Mouse (Mus musculus): ENCODE measurements at regions not wholly inside any gene's neighbourhood (a gene's known extent, or its start where the extent isn't known, plus 50 kb on each side); places are given as distances from the start of the nearest gene placed in this dataset.

DNA sequence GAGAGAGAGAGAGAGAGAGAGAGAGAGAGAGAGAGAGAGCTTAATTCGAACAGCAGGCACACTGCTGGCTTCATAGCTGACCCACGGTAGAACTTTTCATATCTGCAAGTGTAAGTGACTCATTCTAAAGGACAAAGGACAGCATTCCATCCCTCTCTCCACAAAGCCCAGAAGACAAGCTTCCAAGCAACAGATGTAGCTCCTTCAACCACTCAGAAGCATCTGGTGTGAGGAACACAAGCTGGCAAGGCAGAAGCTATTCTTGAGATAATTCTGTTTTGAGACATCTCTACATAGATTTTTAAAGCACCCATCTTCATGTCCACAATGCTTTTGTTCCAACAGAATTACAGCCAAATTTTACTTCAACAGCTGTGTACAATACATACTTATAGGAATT, 294.2 kb upstream of the Gria1 start:
- Histone ChIP-seq H3K27me3 (ENCODE audit: control insufficient read depth, insufficient read depth, low read depth, low read length) (no peaks in the 10 kb centered on the region), H3K9me3 (replicated peaks; ENCODE audit: control insufficient read depth, low read length, poor library complexity, severe bottlenecking) (0 out of 2 replicates have a peak, but pooled peaks cover 3% of the 10 kb centered on the region), H3K4me2 (ENCODE audit: low read length) (no peak overlapping the region), H3K36me3 (ENCODE audit: control insufficient read depth, insufficient read depth, low read length) (no peaks in the 10 kb centered on the region), H3K27ac (ENCODE audit: low read length) (no peak overlapping the region), H3K4me1 (ENCODE audit: control insufficient read depth, insufficient read depth, low read length) (no peaks in the 10 kb centered on the region), H3K4me3 (ENCODE audit: low read depth, low read length) (no peak overlapping the region), H3K9ac (ENCODE audit: low read depth, low read length) (no peak overlapping the region)
- WGBS: 93% methylated on average over 2 of the region's 2 CpGs
- no peak for ATAC-seq

GRCm38 (mm10) chr11:56725141-56725540, 286.0 kb upstream of the Gria1 start:
- Histone ChIP-seq H3K9me3 (replicated peaks; ENCODE audit: control insufficient read depth, low read length, poor library complexity, severe bottlenecking) (no peaks in the 10 kb centered on the region), H3K4me2 (ENCODE audit: low read length) (no peak overlapping the region), H3K4me3 (ENCODE audit: low read depth, low read length) (no peak overlapping the region), H3K4me1 (ENCODE audit: control insufficient read depth, insufficient read depth, low read length) (no peaks in the 10 kb centered on the region), H3K27ac (ENCODE audit: low read length) (no peak overlapping the region), H3K27me3 (ENCODE audit: control insufficient read depth, insufficient read depth, low read depth, low read length) (no peaks in the 10 kb centered on the region), H3K9ac (ENCODE audit: low read depth, low read length) (no peak overlapping the region), H3K36me3 (ENCODE audit: control insufficient read depth, insufficient read depth, low read length) (no peaks in the 10 kb centered on the region)
- 52% methylated on average over 3 of the region's 3 CpGs for WGBS
- no peak for ATAC-seq

DNA sequence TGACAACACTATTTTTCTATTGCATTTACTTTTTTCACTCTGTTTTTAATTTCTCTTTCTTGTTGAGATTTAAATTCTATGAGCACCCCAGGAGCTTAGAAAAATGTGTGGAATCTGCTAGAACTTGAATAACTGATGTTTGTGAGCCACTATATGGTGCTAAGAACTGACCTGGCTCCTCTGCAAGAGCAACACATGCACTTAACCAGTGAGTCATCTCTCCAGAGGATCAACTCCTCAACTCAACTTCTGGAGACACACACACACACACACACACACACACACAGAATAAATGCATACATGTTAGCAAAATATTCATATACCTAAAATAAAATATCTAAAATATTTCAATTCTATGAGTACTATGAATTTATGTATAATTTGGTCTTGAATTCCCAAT, 285.0 kb upstream of the Gria1 start:
- Histone ChIP-seq H3K4me1 (ENCODE audit: control insufficient read depth, insufficient read depth, low read length) (no peaks in the 10 kb centered on the region), H3K27ac (ENCODE audit: low read length) (no peak overlapping the region), H3K9ac (ENCODE audit: low read depth, low read length) (no peak overlapping the region), H3K4me2 (ENCODE audit: low read length) (no peak overlapping the region), H3K27me3 (ENCODE audit: control insufficient read depth, insufficient read depth, low read depth, low read length) (no peaks in the 10 kb centered on the region), H3K4me3 (ENCODE audit: low read depth, low read length) (no peak overlapping the region), H3K9me3 (replicated peaks; ENCODE audit: control insufficient read depth, low read length, poor library complexity, severe bottlenecking) (no peaks in the 10 kb centered on the region), H3K36me3 (ENCODE audit: control insufficient read depth, insufficient read depth, low read length) (no peaks in the 10 kb centered on the region)
- ATAC-seq: no peak

- WGBS: 56% methylated on average over 4 of the region's 4 CpGs
- no peak overlapping the region for H3K4me2 ChIP-seq (ENCODE audit: low read length)
- H3K27me3 ChIP-seq (ENCODE audit: control insufficient read depth, insufficient read depth, low read depth, low read length): no peaks in the 10 kb centered on the region
- H3K4me3 ChIP-seq (ENCODE audit: low read depth, low read length): no peak overlapping the region
- H3K4me1 ChIP-seq (ENCODE audit: control insufficient read depth, insufficient read depth, low read length): no peaks in the 10 kb centered on the region
- H3K9ac ChIP-seq (ENCODE audit: low read depth, low read length): no peak overlapping the region
- H3K27ac ChIP-seq (ENCODE audit: low read length): no peak overlapping the region
- no peaks in the 10 kb centered on the region for H3K36me3 ChIP-seq (ENCODE audit: control insufficient read depth, insufficient read depth, low read length)
- no peak for ATAC-seq
- no peaks in the 10 kb centered on the region for H3K9me3 ChIP-seq (replicated peaks; ENCODE audit: control insufficient read depth, low read length, poor library complexity, severe bottlenecking)
Measured at GRCm38 (mm10) chr11:56727556-56727955, 283.6 kb upstream of the Gria1 start.

- WGBS: 77% methylated on average over 6 of the region's 6 CpGs
- ATAC-seq: no peak
Measured at GRCm38 (mm10) chr11:56728204-56729002, 282.8 kb upstream of the Gria1 start.

DNA sequence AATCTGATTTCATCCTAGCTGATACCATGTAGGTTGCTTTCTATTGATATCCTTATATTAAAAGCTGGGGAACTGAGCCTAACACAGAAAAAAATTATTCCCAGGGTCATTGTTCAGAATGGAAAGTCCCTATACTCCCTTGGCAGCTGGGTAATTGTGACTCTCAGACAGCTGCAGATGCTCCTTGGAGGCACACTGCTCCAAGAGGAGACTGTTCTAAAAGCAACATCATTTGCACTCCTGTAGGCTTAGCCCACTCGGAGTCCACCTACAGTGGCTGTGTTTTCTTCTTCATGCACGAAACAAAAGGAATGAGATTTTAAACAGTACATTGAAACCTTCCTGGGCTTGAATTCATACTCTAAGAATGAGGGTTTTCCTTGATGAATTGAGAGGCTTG, 269.3 kb upstream of the Gria1 start:
- ATAC-seq: no peak
- 27% methylated on average over 2 of the region's 2 CpGs for WGBS
- no peak overlapping the region for H3K27ac ChIP-seq (ENCODE audit: low read length)

More at GRCm38 (mm10) chr11:56728204-56729002, 282.8 kb upstream of the Gria1 start:
- Histone ChIP-seq H3K4me2 (ENCODE audit: low read length) (no peak overlapping the region), H3K9me3 (replicated peaks; ENCODE audit: control insufficient read depth, low read length, poor library complexity, severe bottlenecking) (no peaks in the 10 kb centered on the region), H3K4me3 (ENCODE audit: low read depth, low read length) (no peak overlapping the region), H3K27ac (ENCODE audit: low read length) (no peak overlapping the region), H3K27me3 (ENCODE audit: control insufficient read depth, insufficient read depth, low read depth, low read length) (no peaks in the 10 kb centered on the region), H3K36me3 (ENCODE audit: control insufficient read depth, insufficient read depth, low read length) (no peaks in the 10 kb centered on the region), H3K4me1 (ENCODE audit: control insufficient read depth, insufficient read depth, low read length) (no peaks in the 10 kb centered on the region), H3K9ac (ENCODE audit: low read depth, low read length) (no peak overlapping the region)

GRCm38 (mm10) chr11:56750032-56750431, 261.2 kb upstream of the Gria1 start:
- Histone ChIP-seq H3K9ac (ENCODE audit: low read depth, low read length) (no peak overlapping the region), H3K9me3 (replicated peaks; ENCODE audit: control insufficient read depth, low read length, poor library complexity, severe bottlenecking) (no peaks in the 10 kb centered on the region), H3K4me2 (ENCODE audit: low read length) (no peak overlapping the region), H3K36me3 (ENCODE audit: control insufficient read depth, insufficient read depth, low read length) (no peaks in the 10 kb centered on the region), H3K4me3 (ENCODE audit: low read depth, low read length) (no peak overlapping the region), H3K27ac (ENCODE audit: low read length) (no peak overlapping the region), H3K27me3 (ENCODE audit: control insufficient read depth, insufficient read depth, low read depth, low read length) (no peaks in the 10 kb centered on the region), H3K4me1 (ENCODE audit: control insufficient read depth, insufficient read depth, low read length) (peaks cover 9% of the 10 kb centered on the region)
- no peak; the same call in 1 of the 2 replicates for ATAC-seq
- 19% methylated on average over 5 of the region's 5 CpGs for WGBS

More for the DNA sequence above, 269.3 kb upstream of the Gria1 start:
- no peak overlapping the region for H3K9ac ChIP-seq (ENCODE audit: low read depth, low read length)
- no peaks in the 10 kb centered on the region for H3K36me3 ChIP-seq (ENCODE audit: control insufficient read depth, insufficient read depth, low read length)
- H3K27me3 ChIP-seq (ENCODE audit: control insufficient read depth, insufficient read depth, low read depth, low read length): no peaks in the 10 kb centered on the region
- no peak overlapping the region for H3K4me2 ChIP-seq (ENCODE audit: low read length)
- H3K9me3 ChIP-seq (replicated peaks; ENCODE audit: control insufficient read depth, low read length, poor library complexity, severe bottlenecking): no peaks in the 10 kb centered on the region
- peaks cover 4% of the 10 kb centered on the region for H3K4me1 ChIP-seq (ENCODE audit: control insufficient read depth, insufficient read depth, low read length)
- no peak overlapping the region for H3K4me3 ChIP-seq (ENCODE audit: low read depth, low read length)

DNA sequence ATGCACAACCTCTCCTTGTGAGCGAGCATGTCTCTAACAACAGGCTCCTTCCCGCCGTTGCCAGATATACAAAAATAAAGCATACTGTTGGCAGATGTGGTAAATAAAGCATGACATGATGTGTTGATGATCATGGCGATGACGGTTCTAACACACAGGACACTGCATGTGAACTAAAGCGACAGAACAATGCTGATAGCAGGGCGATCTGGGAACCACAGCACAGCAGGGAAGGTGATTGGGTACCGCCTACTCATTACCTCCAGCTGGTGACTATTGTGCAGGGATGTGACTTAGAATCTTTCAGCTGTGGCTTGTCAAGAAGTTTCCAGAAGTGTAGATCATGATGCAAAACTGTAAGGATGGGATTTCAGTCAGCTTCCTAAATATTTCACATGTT, 260.5 kb upstream of the Gria1 start:
- H3K9me3 ChIP-seq (replicated peaks; ENCODE audit: control insufficient read depth, low read length, poor library complexity, severe bottlenecking): no peaks in the 10 kb centered on the region
- H3K27me3 ChIP-seq (ENCODE audit: control insufficient read depth, insufficient read depth, low read depth, low read length): no peaks in the 10 kb centered on the region
- no peak for ATAC-seq
- no peaks in the 10 kb centered on the region for H3K36me3 ChIP-seq (ENCODE audit: control insufficient read depth, insufficient read depth, low read length)
- H3K4me1 ChIP-seq (ENCODE audit: control insufficient read depth, insufficient read depth, low read length): peaks cover 9% of the 10 kb centered on the region
- 44% methylated on average over 8 of the region's 8 CpGs for WGBS
- H3K4me2 ChIP-seq (ENCODE audit: low read length): no peak overlapping the region
- H3K9ac ChIP-seq (ENCODE audit: low read depth, low read length): no peak overlapping the region
- no peak overlapping the region for H3K4me3 ChIP-seq (ENCODE audit: low read depth, low read length)
- H3K27ac ChIP-seq (ENCODE audit: low read length): no peak overlapping the region

DNA sequence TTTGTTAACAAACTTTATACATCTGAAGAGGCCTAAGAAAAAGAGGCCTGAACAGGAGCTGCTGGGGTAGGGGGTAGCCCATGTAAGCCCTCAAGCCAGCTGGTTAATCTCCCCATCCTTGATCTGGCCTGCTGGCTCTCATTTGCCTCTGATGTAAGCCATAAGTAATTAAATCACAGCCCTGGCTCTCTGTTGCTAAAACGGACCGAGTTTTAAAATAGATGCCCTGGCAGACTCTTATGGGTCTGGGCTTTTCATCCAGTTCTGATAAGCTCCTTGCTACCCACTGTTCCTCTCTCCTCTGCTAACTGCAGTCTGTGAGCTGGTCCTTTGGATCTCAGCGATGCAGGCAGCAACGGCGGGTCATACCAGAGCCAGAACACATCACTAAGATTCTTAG, 259.3 kb upstream of the Gria1 start:
- Histone ChIP-seq H3K9me3 (replicated peaks; ENCODE audit: control insufficient read depth, low read length, poor library complexity, severe bottlenecking) (no peaks in the 10 kb centered on the region), H3K36me3 (ENCODE audit: control insufficient read depth, insufficient read depth, low read length) (no peaks in the 10 kb centered on the region), H3K27me3 (ENCODE audit: control insufficient read depth, insufficient read depth, low read depth, low read length) (no peaks in the 10 kb centered on the region), H3K9ac (ENCODE audit: low read depth, low read length) (no peak overlapping the region), H3K4me1 (ENCODE audit: control insufficient read depth, insufficient read depth, low read length) (peaks cover 9% of the 10 kb centered on the region), H3K27ac (ENCODE audit: low read length) (no peak overlapping the region), H3K4me2 (ENCODE audit: low read length) (no peak overlapping the region), H3K4me3 (ENCODE audit: low read depth, low read length) (no peak overlapping the region)
- 38% methylated on average over 5 of the region's 5 CpGs for WGBS
- ATAC-seq: no peak

All from midbrain, embryonic 16.5 days (tissue).